Mouse (Mus musculus) liver, postnatal 0 days (tissue): ENCODE measurements around the gene Ptger2.

Experiments
- CTCF ChIP-seq: sonication (generic); IDR thresholded peaks from 2 replicates; pipeline ENCODE4 v1.5.1; 2016; ENCODE audit warnings: antibody characterized with exemption, low read depth
- EP300 ChIP-seq: IDR thresholded peaks from 2 replicates; pipeline ENCODE4 v1.6.1; 2016; ENCODE audit warnings: antibody characterized with exemption, low read depth, mild to moderate bottlenecking

DNA sequence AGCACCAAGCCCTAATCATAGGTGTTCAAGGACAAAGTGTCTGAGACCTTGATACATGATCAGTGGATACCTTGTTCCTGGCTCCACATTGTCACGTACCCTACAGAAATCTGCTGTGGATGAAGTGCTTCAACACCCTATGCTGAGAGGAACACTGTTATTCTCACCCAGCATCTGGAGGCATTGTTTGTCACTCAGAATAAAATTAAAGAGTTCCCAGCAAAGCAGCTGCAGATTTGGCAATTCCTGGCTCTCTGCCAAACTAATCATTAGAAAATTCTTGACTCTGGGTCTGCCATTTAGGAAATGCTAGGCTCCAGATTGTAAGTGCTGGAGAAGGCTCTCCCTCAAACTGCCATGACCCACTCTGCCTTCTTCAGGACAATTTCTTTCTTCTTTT lies 27.2 kb upstream of the Ptger2 start:
- TF ChIP-seq CTCF (no peak), EP300 (no peak)
